Mouse (Mus musculus): ENCODE measurements around the gene Donson. TPM values are rescaled to one million over a fixed set of nuclear protein-coding genes. Genes with fewer than 3 reads are reported as not detected.
A peak's percentile ranks its signal among the peaks of the same experiment; 100 is the strongest.

The Donson gene
- total and polyA plus RNA-seq, 3 experiments: 25.4 to 33.9 TPM; not detected in 1

DNA sequence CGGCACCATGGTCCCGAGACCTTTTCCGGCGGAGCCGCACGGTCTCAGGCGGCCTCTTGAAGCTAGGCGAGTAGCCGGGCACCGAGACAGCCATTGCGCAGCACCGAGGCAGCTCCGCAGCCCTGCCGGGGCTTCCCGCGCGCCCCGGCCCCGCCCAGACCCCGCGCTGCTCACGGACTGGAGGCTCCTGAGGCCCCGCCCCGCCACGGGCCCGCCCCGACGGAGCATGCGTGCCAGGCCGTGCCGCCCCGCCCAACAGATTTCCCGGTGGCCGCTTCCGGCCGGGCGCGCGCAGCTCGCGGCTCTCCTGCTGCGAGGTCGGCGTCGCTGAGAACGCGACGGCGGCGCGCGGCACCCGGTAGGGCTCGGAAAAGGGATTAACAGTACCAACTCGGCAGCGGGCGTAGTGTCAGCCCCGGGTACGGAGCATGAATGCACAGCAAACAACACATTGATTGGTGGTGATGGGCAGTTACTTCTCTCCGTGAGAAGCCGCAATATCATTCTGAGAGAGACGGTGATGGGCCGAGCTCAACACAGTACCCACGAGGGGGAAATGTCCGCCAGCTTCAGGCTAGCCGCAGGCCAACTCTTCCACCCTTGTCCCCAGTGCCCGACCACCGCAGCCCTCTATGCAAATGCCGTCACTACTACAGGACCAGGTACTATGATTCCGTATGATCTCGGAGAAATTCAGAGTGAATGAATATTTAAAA, at the start of gene Donson (continued):
- TF ChIP-seq ZNF384 (IDR thresholded peaks at IDR 0.05; ENCODE audit: low read depth, low read length): no peak
- TF ChIP-seq MAX (IDR thresholded peaks at IDR 0.05; ENCODE audit: low read length): peak; percentile 81
- TF ChIP-seq EP300 (IDR thresholded peaks at IDR 0.05; ENCODE audit: low read depth in 1 of 2, low read length in 2 of 2): peak in 1 of 2 experiments; percentile 30; a peak in 1 of 4 replicates
- TF ChIP-seq ELF1 (IDR thresholded peaks at IDR 0.05; ENCODE audit: low read depth, low read length): peak; percentile 81

DNA sequence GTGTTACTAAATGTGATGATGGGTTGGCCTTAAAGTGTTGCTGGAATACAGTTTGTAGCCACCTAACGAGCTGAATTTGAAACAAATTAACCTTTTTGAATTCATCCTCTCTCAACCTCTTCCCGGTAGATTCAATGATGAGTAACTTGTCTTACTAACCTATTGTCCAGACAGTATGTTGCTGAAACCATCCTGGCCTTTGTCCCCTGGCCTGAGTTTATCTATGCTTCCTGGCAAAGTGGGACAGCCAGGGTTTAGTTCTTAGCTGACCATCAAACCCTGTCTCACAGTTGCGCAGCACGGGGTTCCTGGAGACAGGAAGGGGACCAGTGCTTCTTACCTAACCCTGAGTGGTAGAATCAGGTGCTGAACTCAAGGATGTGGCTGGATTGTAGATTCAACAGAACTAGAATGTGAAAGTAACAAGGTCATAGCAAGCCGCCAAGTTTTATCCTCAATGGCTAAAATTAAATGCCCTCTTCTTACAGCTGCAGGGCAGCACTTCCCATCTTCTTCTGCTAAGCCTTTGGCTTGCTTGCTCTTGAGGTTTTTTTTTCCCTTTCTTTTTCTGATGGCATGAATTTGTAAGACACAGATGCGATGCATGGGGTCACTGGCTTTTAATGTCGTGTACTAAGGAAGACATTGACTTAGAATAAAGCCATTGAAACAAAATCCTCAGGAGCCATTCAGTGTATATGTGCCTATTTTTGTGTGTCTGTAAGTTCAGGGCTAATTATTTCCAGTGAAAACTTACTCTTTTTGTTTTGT, 47.7 kb upstream of the Donson start:
- no peaks in the 10 kb centered on the region for H3K27me3 ChIP-seq (ENCODE audit: control insufficient read depth in 1 of 2, insufficient read depth in 2 of 2, low read length in 2 of 2)
- no peak overlapping the region for H3K9ac ChIP-seq (ENCODE audit: control insufficient read depth, low read depth, low read length, poor library complexity, severe bottlenecking)
- H3K27ac ChIP-seq (ENCODE audit: control insufficient read depth, low read depth, low read length): no peak overlapping the region
- no peak for DNase-seq (ENCODE audit: low read depth, low spot score)
- H3K4me1 ChIP-seq (ENCODE audit: control insufficient read depth in 1 of 2, insufficient read depth in 2 of 2, low read length in 2 of 2): no peaks in the 10 kb centered on the region
- no peak overlapping the region for H3K4me3 ChIP-seq (ENCODE audit: control insufficient read depth in 1 of 2, insufficient read depth in 1 of 2, low read depth in 2 of 2, low read length in 2 of 2)
- TF ChIP-seq MYB (IDR thresholded peaks at IDR 0.05; ENCODE audit: low read depth, low read length) (no peak), RCOR1 (IDR thresholded peaks at IDR 0.05; ENCODE audit: low read depth, low read length) (no peak), MYC (IDR thresholded peaks at IDR 0.05; ENCODE audit: low read depth, low read length) (no peak), CHD1 (IDR thresholded peaks at IDR 0.05; ENCODE audit: low read depth, low read length) (no peak), GABPA (IDR thresholded peaks at IDR 0.05; ENCODE audit: low read depth, low read length) (no peak), ELF1 (IDR thresholded peaks at IDR 0.05; ENCODE audit: low read depth, low read length) (no peak), USF2 (IDR thresholded peaks at IDR 0.05; ENCODE audit: borderline replicate concordance in 1 of 2, insufficient read depth in 1 of 2, low read depth in 1 of 2, low read length in 2 of 2) (no peak), POLR2AphosphoS2 (IDR thresholded peaks at IDR 0.05; ENCODE audit: low read length) (no peak), HCFC1 (IDR thresholded peaks at IDR 0.05; ENCODE audit: low read depth, low read length) (no peak), TCF12 (IDR thresholded peaks at IDR 0.05; ENCODE audit: low read depth, low read length) (no peak), NRF1 (IDR thresholded peaks at IDR 0.05; ENCODE audit: insufficient read depth, low read depth, low read length, poor library complexity, severe bottlenecking) (no peak), E2F4 (IDR thresholded peaks at IDR 0.05; ENCODE audit: borderline replicate concordance, low read depth, low read length) (no peak), ZMIZ1 (IDR thresholded peaks at IDR 0.05; ENCODE audit: low read depth, low read length) (no peak), CTCF (IDR thresholded peaks at IDR 0.05 in 2 of 3, conservative IDR thresholded peaks at IDR 0.05 in 1 of 3; ENCODE audit: control insufficient read depth in 1 of 3, insufficient read depth in 1 of 3, low read depth in 2 of 3, low read length in 3 of 3, poor library complexity in 1 of 3, severe bottlenecking in 1 of 3) (no peak)
- no peaks in the 10 kb centered on the region for H3K79me2 ChIP-seq (ENCODE audit: control insufficient read depth, insufficient read depth, low read length, poor library complexity)
- H3K36me3 ChIP-seq (ENCODE audit: control insufficient read depth in 1 of 2, insufficient read depth in 2 of 2, low read length in 2 of 2): no peaks in the 10 kb centered on the region
- no peaks in the 10 kb centered on the region for H3K9me3 ChIP-seq (replicated peaks; ENCODE audit: insufficient read depth, low read length)
